Mouse (Mus musculus) gonadal fat pad, adult 2 months (tissue): Measurements from ENCODE around the gene Kdm8. TPM values are rescaled to one million over a fixed set of nuclear protein-coding genes. Genes with fewer than 3 reads are reported as not detected.
"Not testable (repeated sequence)": the region's sequence is repeated elsewhere in the genome, so short reads cannot be mapped to it uniquely, and the experiment has no call there.

Experiments used
- DNase-seq: peaks from one replicate; pipeline ENCODE4 v3.0.0-alpha.2; 2012; ENCODE audit warnings: low read depth
- polyA plus RNA-seq: library from polyadenylated mRNA; depleted of rRNA; stranded (reverse); fragments of >200 nt; gene quantifications from 2 replicates; pipeline ENCODE4 v1.2.3, GENCODE M21; 2012; rRNA removed

The Kdm8 gene
- 3.7 and 4.4 TPM in 2 replicates for polyA plus RNA-seq

GRCm38 (mm10) chr7:125444464-125445401 lies at the start of gene Kdm8:
Gene Kdm8, plus strand, starts transcription at chr7:125444676.
- DNase-seq, result peak; percentile 70

GRCm38 (mm10) chr7:125398116-125398515 lies 46.4 kb upstream of the Kdm8 start:
- no peak for DNase-seq

GRCm38 (mm10) chr7:125398687-125399086 lies 45.8 kb upstream of the Kdm8 start:
- no peak for DNase-seq

- no peak for DNase-seq
Measured at GRCm38 (mm10) chr7:125407136-125407535, 37.3 kb upstream of the Kdm8 start.

GRCm38 (mm10) chr7:125415087-125415486 lies 29.4 kb upstream of the Kdm8 start:
- no peak for DNase-seq

- DNase-seq, result no peak
Measured at GRCm38 (mm10) chr7:125415776-125416175, 28.7 kb upstream of the Kdm8 start.

GRCm38 (mm10) chr7:125416762-125417161 lies 27.7 kb upstream of the Kdm8 start:
- DNase-seq, result no peak

GRCm38 (mm10) chr7:125418413-125418812 lies 26.1 kb upstream of the Kdm8 start:
- DNase-seq, result no peak

GRCm38 (mm10) chr7:125420190-125420589 lies 24.3 kb upstream of the Kdm8 start:
- DNase-seq, result no peak

GRCm38 (mm10) chr7:125421911-125422310 lies 22.6 kb upstream of the Kdm8 start:
- no peak for DNase-seq

- no peak for DNase-seq
Measured at GRCm38 (mm10) chr7:125423056-125423455, 21.4 kb upstream of the Kdm8 start.

- DNase-seq, result peak; percentile 62
Measured at GRCm38 (mm10) chr7:125427492-125428090, 16.9 kb upstream of the Kdm8 start.

GRCm38 (mm10) chr7:125428381-125428780 lies 16.1 kb upstream of the Kdm8 start:
- no peak for DNase-seq

GRCm38 (mm10) chr7:125428816-125429500 lies 15.5 kb upstream of the Kdm8 start:
- DNase-seq, result not testable (repeated sequence)

GRCm38 (mm10) chr7:125430170-125430842 lies 14.2 kb upstream of the Kdm8 start:
- DNase-seq, result no peak

GRCm38 (mm10) chr7:125433874-125434273 lies 10.6 kb upstream of the Kdm8 start:
- DNase-seq, result no peak

GRCm38 (mm10) chr7:125434666-125435290 lies 9.7 kb upstream of the Kdm8 start:
- DNase-seq, result no peak

- DNase-seq, result no peak
Measured at GRCm38 (mm10) chr7:125442323-125442722, 2.2 kb upstream of the Kdm8 start.

GRCm38 (mm10) chr7:125444076-125444463 lies 406 bp upstream of the Kdm8 start:
- DNase-seq, result no peak

GRCm38 (mm10) chr7:125450678-125451077 lies 6.2 kb downstream of the Kdm8 start:
- no peak for DNase-seq

GRCm38 (mm10) chr7:125451078-125451477 lies 6.6 kb downstream of the Kdm8 start:
- DNase-seq, result no peak
